Mouse (Mus musculus): Measurements from ENCODE around the gene Stmn1.

Gene Stmn1

GRCm38 (mm10) chr4:134458856-134459255 is 9.3 kb upstream of the Stmn1 start:
- DNase-seq (ENCODE audit: low spot score), result no peak

DNA sequence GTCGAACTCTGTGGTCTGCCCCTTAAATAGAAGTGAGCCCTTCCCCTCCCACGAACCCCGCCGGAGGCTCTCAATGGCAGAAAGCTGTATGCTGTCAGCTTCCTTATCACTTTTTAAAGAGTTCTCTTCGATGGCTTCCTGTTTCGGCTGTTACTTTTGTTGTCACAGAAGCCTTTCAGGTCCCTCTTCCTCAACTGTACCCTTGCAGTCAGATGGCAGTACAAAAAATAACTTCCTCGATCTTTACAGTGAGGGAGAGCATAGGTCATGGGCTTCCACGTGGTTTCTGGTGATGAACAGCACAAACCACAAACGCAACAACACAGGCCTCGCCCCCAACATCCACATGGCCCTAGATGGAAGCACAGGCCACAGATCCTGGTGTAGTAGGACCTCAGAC is 7.8 kb upstream of the Stmn1 start:
- no peak for DNase-seq (ENCODE audit: low spot score)

- DNase-seq (ENCODE audit: low spot score), result no peak
Observed at GRCm38 (mm10) chr4:134461252-134461651, 6.9 kb upstream of the Stmn1 start.

DNA sequence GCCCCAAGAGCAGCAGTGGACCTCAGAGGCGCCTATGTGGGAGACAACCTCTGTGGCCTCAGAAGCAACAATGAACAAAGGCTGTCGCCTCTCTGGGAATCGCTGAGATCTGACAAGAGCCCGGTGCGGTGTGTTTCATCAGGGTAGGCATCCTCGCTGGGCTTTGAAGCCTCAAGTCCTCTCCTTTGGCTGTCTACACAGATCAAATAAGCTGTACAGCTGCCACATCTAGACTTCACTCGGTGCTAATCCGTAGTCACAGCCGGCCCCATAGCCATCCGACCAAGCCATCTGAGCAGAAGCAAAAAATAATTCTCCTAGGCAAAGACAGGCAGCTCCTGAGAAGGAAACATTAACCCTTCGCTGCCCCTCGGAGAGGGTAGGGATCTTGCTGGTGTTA is 2.3 kb upstream of the Stmn1 start:
- DNase-seq (ENCODE audit: low spot score), result no peak

- DNase-seq (ENCODE audit: low spot score), result no peak
Observed at GRCm38 (mm10) chr4:134466381-134467262, 1.5 kb upstream of the Stmn1 start.

DNA sequence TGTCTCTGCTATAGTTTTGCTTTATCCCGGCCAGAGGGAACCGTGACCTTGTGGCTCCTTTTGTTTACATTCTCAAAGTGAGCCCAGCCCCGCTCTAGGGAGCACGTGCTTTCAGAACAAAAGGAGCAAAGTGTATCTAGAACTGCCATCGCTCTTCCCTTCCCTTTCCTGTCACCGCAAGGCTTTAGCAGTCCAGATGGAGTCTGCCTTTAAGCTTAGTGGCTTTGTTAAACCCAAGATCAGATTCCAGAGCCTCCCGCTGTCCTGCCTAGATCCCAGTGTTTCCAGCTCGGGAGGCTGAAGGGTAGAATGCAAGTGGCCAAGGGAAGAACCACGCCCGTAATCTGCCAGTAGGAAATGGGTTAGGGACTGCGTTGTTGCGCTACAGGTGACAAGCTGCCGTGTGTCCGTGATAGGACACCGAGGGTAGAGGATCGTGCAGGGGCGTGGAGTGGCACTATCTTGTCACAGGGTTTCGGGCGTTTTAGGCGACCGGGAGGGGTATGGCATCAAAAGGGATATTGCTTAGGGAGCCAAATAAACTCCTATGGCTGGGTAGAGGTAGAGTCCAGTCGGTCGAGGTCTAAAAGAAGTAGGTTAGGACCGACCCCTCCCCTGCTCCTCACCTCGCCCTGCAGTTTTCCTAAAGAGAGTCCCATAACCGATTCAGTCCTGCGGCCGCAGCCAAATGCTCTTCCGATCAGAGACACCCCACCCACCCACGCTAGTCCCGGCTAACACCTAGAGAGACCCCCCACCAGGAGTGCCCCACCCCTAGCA is 495 bp upstream of the Stmn1 start:
- no peak for DNase-seq (ENCODE audit: low spot score)

- peak; percentile 81 for DNase-seq (ENCODE audit: low spot score)
Observed at GRCm38 (mm10) chr4:134468578-134469266, 602 bp downstream of the Stmn1 start.

- DNase-seq (ENCODE audit: low spot score), result no peak
Observed at GRCm38 (mm10) chr4:134469341-134469796, 1.2 kb downstream of the Stmn1 start.

DNA sequence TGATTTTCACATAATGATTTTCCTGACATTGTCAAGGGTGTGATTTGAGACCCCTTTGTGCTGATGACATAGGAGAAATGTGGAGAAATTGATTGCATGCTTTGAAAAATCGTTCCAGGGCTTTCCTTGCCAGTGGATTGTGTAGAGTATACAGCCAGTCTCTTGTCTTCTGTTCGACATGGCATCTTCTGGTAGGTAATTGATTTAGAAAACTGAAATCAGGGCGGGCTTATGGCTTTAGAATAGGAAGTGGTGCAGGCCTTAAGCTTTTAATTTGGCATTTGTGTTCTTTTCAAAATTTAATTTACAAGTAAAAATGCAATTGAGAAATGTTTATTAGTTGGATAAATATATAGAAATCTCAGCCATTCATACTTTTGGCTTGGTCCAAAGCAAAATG is 1.9 kb downstream of the Stmn1 start:
- no peak for DNase-seq (ENCODE audit: low spot score)

- DNase-seq (ENCODE audit: low spot score), result no peak
Observed at GRCm38 (mm10) chr4:134471469-134471868, 3.3 kb downstream of the Stmn1 start.

- no peak for DNase-seq (ENCODE audit: low spot score)
Observed at GRCm38 (mm10) chr4:134473764-134474163, 5.6 kb downstream of the Stmn1 start.

DNA sequence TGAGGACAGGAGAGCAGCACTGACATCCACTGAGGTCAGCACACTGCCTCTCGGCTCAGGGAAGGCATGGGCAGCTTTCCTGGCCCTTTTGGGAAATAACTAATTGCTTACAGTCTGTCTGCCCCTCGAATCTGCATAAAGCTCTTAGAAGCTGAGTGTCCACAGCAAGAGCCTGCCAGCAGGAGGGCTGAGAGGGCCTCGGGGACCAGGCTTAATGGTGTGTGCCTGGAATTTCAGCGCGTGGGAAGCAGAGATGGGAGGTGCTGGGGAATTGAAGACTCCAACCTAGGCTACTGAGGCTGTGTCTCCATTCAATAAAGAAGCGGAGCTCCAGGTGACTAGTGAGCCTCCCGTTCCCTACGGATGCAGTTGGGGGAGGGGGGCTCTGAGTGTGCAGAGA is 6.1 kb downstream of the Stmn1 start:
- DNase-seq (ENCODE audit: low spot score), result no peak

DNA sequence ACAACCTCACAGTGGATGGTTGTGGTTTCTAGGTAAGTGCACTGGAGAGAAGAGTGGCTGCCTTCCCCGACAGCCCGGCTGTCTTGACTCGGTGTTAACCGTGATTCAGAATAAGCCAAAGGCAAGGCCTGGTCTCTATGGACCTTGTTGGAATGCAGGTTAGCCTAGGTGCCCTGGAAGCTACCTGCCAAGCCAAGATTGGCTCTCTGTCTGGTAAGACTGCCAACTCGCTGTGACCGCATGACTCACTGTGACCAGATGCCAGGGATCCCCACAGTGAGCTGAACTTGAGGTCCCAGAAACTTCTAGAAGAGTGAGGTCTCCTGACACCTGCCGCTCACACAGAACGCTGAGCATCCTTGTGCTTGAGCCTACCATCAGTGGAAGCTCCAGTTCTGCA is 8.8 kb downstream of the Stmn1 start:
- DNase-seq (ENCODE audit: low spot score), result no peak

DNA sequence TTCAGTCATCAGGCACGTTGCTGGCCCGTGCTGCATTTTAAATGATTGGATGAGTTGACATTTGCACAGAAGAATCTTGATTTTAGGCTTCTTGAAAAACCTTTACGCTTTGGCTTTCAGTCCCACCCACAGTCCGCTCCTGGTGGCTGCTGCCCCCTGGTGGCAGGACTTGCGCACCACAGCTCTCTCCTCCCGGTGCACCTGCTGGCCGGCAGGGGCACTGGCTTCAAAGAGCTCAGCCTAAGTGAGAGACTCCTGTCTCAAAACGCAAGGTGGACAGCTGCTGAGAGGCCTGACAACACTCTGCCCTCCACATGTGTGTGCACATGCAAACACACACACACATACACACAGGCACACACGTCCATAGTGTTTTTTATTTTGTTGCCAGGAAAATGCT is 9.9 kb downstream of the Stmn1 start:
- peak; percentile 88 for DNase-seq (ENCODE audit: low spot score)

- DNase-seq (ENCODE audit: low spot score), result no peak
Observed at GRCm38 (mm10) chr4:134479839-134480238, 11.7 kb downstream of the Stmn1 start.

GRCm38 (mm10) chr4:134480864-134481263 is 12.7 kb downstream of the Stmn1 start:
- no peak for DNase-seq (ENCODE audit: low spot score)

DNA sequence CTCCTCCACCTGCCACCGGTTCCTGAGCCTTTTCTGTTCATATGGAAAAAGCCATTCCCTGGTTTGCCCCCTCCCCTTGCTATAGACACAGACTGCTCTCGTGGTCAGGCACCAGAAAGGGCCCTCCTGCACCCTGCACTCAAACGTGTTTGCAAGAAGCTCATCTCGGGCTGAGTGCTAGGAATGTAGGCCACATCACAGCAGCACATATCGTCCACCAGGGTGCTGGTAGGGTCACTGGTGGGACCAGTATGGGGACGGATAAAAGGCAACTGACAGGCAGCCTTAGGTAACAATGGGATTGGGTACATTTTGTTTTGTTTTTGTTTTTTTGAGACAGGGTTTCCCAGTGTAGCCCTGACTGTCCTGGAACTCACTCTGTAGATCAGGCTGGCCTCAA is 13.2 kb downstream of the Stmn1 start:
- no peak for DNase-seq (ENCODE audit: low spot score)

- DNase-seq (ENCODE audit: low spot score), result no peak
Observed at GRCm38 (mm10) chr4:134482442-134482841, 14.3 kb downstream of the Stmn1 start.

DNA sequence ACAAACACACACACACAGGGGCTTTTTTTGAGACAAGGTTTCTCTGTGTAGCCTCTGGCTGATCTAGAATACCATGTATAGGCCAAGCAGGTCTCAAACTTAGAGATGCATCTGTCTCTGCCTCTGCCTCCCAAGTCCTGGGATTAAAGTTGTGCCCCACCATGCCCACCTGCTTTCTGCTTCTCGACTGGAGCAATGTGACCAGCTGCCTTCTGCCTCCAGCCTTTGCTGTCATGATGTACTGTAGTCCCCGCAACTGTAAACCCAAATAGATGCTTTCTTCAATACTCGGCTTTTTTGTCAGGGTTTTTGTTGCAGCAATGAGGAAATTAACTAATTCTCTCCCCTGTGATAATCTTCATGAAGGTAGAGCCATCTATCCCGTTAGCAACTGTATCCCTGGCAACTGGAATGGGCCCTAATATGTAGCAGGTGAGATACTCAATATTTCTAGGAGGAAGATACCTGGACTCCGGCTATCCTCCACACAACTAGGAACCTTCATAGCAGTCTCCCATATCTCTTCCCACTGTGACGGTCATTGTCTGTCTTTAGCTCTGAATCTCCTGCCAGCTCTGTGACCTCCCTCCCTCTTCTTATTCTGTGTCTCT is 15.1 kb downstream of the Stmn1 start:
- DNase-seq (ENCODE audit: low spot score), result no peak

DNA sequence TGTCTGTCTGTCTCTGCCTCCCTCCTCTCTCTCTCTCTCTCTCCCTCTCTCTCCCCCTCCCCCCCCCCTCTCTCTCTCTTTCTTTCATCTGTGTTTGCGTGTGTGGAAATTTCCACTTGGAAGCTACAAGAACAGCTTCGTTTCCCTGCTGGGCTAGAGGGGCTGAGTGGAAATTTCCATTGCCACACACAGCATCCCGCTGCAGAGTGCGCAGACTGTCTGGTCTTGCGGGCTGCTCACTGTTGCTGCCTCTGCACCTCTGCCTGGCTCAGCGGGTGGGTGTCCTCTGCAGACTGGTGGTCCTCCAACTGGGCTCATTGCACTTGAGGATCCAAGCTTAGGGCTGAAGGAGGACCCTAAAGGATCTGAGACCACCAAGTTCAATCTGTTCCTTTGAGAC is 15.6 kb downstream of the Stmn1 start:
- no peak for DNase-seq (ENCODE audit: low spot score)

- DNase-seq (ENCODE audit: low spot score), result no peak
Observed at GRCm38 (mm10) chr4:134484231-134484630, 16.1 kb downstream of the Stmn1 start.

Measured in layer of hippocampus, adult 9-10 months (tissue).